Mouse (Mus musculus) testis, adult 2 months (tissue): Measurements from ENCODE around the gene Ndst4.

Source experiments
- CTCF ChIP-seq: fragments of 200-500 bp; IDR thresholded peaks from 2 replicates; pipeline ENCODE4 v1.5.1; 2012; ENCODE audit warnings: low read depth, mild to moderate bottlenecking, inconsistent platforms, low read length, moderate library complexity; ENCODE audit not compliant: control insufficient read depth, insufficient read depth, insufficient replicate concordance
- POLR2A ChIP-seq: fragments of 200-500 bp; IDR thresholded peaks from 2 replicates; pipeline ENCODE4 v1.6.1; 2012; ENCODE audit warnings: low read depth, mild to moderate bottlenecking, inconsistent platforms, low read length, moderate library complexity; ENCODE audit not compliant: control insufficient read depth

DNA sequence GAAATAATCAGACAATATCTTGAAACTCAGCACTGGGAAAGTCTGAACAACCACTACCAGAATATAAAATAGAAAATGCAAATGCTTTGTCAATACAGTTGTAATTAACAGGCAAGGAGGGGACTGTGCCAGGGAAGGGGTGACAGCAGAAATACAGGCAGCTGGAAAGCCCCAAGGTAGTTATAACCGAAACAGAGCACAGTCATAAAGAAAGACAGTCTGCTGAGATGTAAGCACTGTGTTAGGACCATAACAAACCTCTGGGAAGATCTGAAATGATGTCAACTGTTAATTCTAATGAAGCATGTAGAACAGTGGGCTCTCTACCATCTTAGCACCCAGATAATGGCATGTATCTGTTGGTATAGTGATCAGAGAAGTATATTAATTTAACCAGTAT lies 287.1 kb downstream of the Ndst4 start:
- TF ChIP-seq CTCF: no peak
- no peak for TF ChIP-seq POLR2A
